Mouse (Mus musculus): ENCODE results near the gene Rxfp2. TPM values are rescaled to one million over a fixed set of nuclear protein-coding genes. Genes with fewer than 3 reads are reported as not detected.

Gene Rxfp2
- polyA plus RNA-seq, 1 experiment from 2014 or later: 0.43 TPM

DNA sequence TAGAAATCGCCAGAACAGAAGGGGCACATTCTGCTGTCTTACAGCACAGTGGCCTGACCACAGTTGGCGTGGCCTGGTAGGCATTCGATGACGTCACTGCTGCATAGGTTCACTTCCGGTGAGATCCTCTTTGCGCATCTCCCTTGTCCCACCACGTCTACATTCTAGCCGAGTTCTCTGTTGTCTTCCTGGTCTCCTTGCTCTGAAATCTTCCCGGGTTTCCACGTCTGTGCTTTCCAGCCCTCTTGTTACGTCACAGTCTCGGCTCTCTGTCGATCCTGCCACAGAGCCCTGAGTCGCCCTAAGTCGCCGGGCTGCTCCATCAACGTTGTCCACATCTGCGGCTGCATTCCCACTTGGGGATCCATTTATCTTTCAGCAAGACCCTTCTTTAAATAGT lies 4.1 kb downstream of the Rxfp2 start:
- peaks cover 3% of the 10 kb centered on the region; the same call in 1 of the 2 replicates for H3K9me3 ChIP-seq
- H3K9ac ChIP-seq (replicated peaks): no peak overlapping the region
- WGBS: 86% methylated on average over 18 of the region's 18 CpGs
- no peaks in the 10 kb centered on the region for H3K4me1 ChIP-seq (replicated peaks)
- peaks cover 14% of the 10 kb centered on the region for H3K27me3 ChIP-seq
- H3K27ac ChIP-seq: no peak overlapping the region
- H3K4me3 ChIP-seq (replicated peaks): no peak overlapping the region
- no peak for ATAC-seq
- no peaks in the 10 kb centered on the region for H3K36me3 ChIP-seq
- no peak overlapping the region for H3K4me2 ChIP-seq (replicated peaks)

DNA sequence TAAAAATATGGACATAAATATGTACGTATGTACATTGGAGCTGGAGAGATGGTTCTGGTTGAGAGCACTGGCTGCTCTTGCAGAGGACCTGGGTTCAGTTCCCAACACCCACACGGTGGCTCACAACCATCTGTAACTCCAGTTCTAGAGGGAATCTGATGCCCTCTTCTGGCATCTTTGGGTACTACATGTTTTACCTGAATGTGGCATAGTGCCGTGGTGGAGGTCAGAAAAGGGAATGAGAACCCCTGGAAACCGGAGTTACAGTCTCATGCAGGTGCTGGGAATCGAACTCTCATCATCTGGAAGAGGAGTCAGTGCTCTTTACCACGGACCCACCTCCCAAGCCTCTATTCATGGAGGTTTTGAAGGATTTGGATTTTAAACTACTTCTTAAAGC lies 5.0 kb downstream of the Rxfp2 start:
- Histone ChIP-seq H3K4me2 (replicated peaks) (no peak overlapping the region), H3K9ac (replicated peaks) (no peak overlapping the region), H3K27me3 (peaks cover 8% of the 10 kb centered on the region), H3K27ac (no peak overlapping the region), H3K4me1 (replicated peaks) (no peaks in the 10 kb centered on the region), H3K36me3 (no peaks in the 10 kb centered on the region), H3K4me3 (replicated peaks) (no peak overlapping the region), H3K9me3 (peaks cover 3% of the 10 kb centered on the region; the same call in 1 of the 2 replicates)
- WGBS: 93% methylated on average over 6 of the region's 6 CpGs
- ATAC-seq: no peak

DNA sequence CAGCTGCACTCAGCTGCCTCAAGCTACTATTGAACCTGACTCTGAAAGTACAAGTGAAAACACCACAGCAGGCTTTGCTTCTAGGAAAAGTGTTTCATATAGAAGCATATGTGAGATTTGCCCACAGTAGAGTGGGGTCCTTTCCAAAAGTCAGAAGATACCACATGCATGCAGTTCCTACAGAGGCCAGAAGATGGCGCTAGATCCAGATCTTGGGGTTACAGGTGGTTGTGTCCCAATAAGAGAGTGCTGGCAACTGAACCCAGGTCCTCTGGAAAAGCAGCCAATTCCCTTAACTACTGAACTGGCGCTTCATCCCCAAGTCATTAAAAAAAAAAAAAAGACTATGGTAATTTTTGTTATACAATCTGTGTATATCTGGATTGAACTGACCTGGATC lies 5.7 kb downstream of the Rxfp2 start:
- WGBS: 77% methylated on average over 2 of the region's 2 CpGs
- no peak for ATAC-seq

DNA sequence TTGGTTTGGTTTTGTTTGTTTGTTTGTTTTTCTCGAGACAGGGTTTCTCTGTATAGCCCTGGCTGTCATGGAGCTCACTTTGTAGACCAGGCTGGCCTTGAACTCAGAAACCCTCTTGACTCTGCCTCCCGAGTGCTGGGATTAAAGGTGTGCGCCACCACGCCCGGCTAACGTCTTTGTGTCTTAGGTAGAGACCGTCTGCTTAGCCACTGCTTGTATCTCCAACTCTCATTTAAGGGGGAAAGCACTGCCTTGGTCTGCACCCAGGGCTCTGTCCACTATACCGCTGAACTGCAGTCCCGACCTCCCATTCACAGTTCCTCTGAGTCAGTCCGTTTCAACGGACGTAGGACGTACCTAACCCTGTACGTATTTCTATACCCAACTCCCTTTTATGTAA lies 6.4 kb downstream of the Rxfp2 start:
- WGBS: 93% methylated on average over 14 of the region's 14 CpGs
- Histone ChIP-seq H3K4me3 (replicated peaks) (no peak overlapping the region), H3K4me2 (replicated peaks) (no peak overlapping the region), H3K4me1 (replicated peaks) (no peaks in the 10 kb centered on the region), H3K27me3 (0 out of 2 replicates have a peak, but pooled peaks cover 1% of the 10 kb centered on the region), H3K36me3 (no peaks in the 10 kb centered on the region), H3K27ac (no peak overlapping the region), H3K9me3 (peaks cover 3% of the 10 kb centered on the region; the same call in 1 of the 2 replicates), H3K9ac (replicated peaks) (no peak overlapping the region)
- ATAC-seq: no peak

More for the DNA sequence above, 5.7 kb downstream of the Rxfp2 start:
- Histone ChIP-seq H3K4me3 (replicated peaks) (no peak overlapping the region), H3K4me1 (replicated peaks) (no peaks in the 10 kb centered on the region), H3K4me2 (replicated peaks) (no peak overlapping the region), H3K36me3 (no peaks in the 10 kb centered on the region), H3K27me3 (0 out of 2 replicates have a peak, but pooled peaks cover 3% of the 10 kb centered on the region), H3K9me3 (peaks cover 3% of the 10 kb centered on the region; the same call in 1 of the 2 replicates), H3K9ac (replicated peaks) (no peak overlapping the region), H3K27ac (no peak overlapping the region)

DNA sequence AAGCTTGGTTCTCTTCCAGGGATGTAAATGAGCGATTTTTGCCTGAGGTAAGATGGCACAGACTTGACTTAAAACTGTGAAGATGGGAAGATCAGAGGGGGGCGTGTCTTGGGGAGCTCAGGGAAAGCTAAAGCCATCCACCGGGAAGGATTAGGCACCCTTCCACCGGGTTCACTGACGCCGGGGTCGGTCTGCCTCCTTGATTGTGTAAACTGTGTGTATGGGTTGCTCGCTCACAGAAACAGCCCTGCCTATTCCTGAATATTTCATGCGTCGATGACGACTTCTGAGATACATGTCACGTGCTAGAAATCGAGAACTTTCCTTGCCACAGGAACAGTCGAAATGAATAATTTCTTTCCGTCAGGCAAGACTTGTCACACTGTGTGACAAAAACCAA lies 6.9 kb downstream of the Rxfp2 start:
- H3K9ac ChIP-seq (replicated peaks): no peak overlapping the region
- H3K27me3 ChIP-seq: no peaks in the 10 kb centered on the region
- no peak overlapping the region for H3K4me2 ChIP-seq (replicated peaks)
- H3K36me3 ChIP-seq: no peaks in the 10 kb centered on the region
- no peak overlapping the region for H3K27ac ChIP-seq
- ATAC-seq: no peak
- 92% methylated on average over 15 of the region's 15 CpGs for WGBS
- H3K4me3 ChIP-seq (replicated peaks): no peak overlapping the region
- H3K9me3 ChIP-seq: peaks cover 3% of the 10 kb centered on the region; the same call in 1 of the 2 replicates
- no peaks in the 10 kb centered on the region for H3K4me1 ChIP-seq (replicated peaks)

DNA sequence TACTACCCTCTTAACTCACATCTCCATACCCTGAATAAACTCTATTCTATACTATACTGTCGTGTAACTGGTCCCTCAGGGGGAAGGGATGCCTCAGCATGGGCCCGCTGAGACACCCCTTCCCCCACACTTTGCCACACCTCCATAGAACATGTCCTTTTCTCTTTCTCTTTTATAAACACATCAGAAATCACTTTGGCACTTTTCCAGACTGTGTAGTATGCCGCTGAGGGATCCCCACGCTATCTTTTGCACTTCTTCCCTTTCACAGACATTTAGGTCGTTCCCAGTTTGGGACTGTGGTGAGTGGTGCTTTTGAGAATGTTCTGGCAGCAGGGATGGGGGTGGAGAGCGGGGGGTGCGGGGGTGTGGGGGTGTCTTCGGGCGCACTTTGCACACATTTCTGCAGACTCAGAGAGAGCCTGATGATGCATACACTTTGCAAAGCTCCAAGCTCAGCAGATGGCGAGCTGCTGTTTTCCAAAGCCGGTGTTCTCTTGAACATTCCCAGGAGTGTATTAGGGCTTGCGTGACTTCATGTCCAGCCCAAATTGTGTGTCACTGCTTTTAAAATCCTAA lies 8.1 kb downstream of the Rxfp2 start:
- no peaks in the 10 kb centered on the region for H3K4me1 ChIP-seq (replicated peaks)
- no peaks in the 10 kb centered on the region for H3K36me3 ChIP-seq
- no peak overlapping the region for H3K27ac ChIP-seq
- H3K9ac ChIP-seq (replicated peaks): no peak overlapping the region
- H3K9me3 ChIP-seq: peaks cover 3% of the 10 kb centered on the region; the same call in 1 of the 2 replicates
- no peaks in the 10 kb centered on the region for H3K27me3 ChIP-seq
- no peak overlapping the region for H3K4me3 ChIP-seq (replicated peaks)
- H3K4me2 ChIP-seq (replicated peaks): no peak overlapping the region
- ATAC-seq: no peak
- 92% methylated on average over 12 of the region's 12 CpGs for WGBS

DNA sequence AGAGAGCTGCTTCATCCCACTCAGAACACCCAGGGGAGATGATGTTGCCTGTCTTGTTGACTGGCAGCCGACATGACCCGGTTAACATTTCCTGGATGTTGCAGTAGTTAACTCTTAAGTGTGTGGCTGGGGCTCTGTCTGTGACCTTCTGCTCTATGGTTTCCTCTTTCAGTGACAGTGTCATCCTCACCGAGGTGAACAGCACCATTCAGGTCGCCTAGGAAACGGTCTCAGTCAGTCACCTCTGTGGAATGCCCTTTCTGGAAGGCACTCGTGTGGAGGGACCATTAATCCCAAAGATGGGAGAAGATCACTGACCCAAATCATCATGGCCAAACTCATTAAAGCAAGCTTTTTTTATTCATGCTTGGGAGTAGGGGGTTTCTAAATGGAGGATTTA lies 12.7 kb downstream of the Rxfp2 start:
- 17% methylated on average over 6 of the region's 6 CpGs for WGBS
- Histone ChIP-seq H3K36me3 (no peaks in the 10 kb centered on the region), H3K4me1 (replicated peaks) (peaks cover 5% of the 10 kb centered on the region; the same call in 1 of the 2 replicates), H3K4me3 (replicated peaks) (no peak overlapping the region), H3K4me2 (replicated peaks) (no peak overlapping the region), H3K27me3 (no peaks in the 10 kb centered on the region), H3K9ac (replicated peaks) (no peak overlapping the region), H3K9me3 (no peaks in the 10 kb centered on the region), H3K27ac (no peak overlapping the region)
- no peak for ATAC-seq

DNA sequence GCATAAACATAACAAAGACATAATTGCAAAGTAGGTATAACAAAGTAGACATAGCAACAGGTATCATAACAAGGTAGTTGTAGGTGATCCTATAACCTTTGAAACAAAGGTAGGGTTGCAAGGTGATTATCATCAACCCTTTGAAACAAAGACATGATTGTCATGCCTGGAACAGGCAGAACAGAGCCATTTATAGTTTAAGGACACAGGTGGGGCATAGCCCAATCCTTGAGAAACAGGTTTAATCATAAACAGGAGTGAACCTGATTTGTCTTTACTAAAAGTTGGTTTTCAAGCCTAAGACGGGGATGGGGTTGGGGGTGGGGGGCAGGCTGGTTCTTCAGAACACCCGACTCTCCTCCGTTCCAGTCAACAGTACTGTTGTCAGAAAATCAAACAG lies 13.2 kb downstream of the Rxfp2 start:
- WGBS: 63% methylated on average over 3 of the region's 3 CpGs
- H3K4me1 ChIP-seq (replicated peaks): peaks cover 5% of the 10 kb centered on the region; the same call in 1 of the 2 replicates
- no peak overlapping the region for H3K4me3 ChIP-seq (replicated peaks)
- ATAC-seq: no peak
- no peaks in the 10 kb centered on the region for H3K36me3 ChIP-seq
- H3K27me3 ChIP-seq: no peaks in the 10 kb centered on the region
- H3K9ac ChIP-seq (replicated peaks): no peak overlapping the region
- H3K27ac ChIP-seq: no peak overlapping the region
- H3K4me2 ChIP-seq (replicated peaks): no peak overlapping the region
- H3K9me3 ChIP-seq: no peaks in the 10 kb centered on the region

DNA sequence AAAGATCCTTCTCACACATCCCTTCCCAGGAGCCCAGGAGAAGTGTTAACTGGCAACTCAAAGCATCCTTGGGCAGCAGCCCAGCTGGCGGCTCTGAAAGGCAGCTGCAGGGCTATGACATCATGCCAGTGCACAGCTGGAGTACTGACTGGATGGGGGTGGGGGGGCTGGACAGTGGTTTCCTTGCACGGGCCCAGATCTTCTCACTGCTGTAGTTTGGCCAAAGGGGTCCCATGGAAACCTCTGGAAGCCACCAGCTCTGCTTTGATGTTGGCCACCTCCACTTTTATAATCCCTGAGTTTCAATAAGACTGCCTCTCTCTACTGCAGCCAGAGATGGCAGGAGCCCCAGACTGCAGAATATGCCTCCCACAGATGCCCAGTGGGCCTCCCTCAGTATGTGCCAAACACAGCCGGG lies 13.6 kb downstream of the Rxfp2 start:
- Histone ChIP-seq H3K4me1 (replicated peaks) (peaks cover 5% of the 10 kb centered on the region; the same call in 1 of the 2 replicates), H3K9ac (replicated peaks) (no peak overlapping the region), H3K4me3 (replicated peaks) (no peak overlapping the region), H3K27me3 (no peaks in the 10 kb centered on the region), H3K9me3 (no peaks in the 10 kb centered on the region), H3K4me2 (replicated peaks) (no peak overlapping the region), H3K36me3 (no peaks in the 10 kb centered on the region), H3K27ac (no peak overlapping the region)
- 0 out of 2 replicates have a peak, but pooled peaks have one; percentile 9 for ATAC-seq
- WGBS: 53% methylated on average over 3 of the region's 3 CpGs

DNA sequence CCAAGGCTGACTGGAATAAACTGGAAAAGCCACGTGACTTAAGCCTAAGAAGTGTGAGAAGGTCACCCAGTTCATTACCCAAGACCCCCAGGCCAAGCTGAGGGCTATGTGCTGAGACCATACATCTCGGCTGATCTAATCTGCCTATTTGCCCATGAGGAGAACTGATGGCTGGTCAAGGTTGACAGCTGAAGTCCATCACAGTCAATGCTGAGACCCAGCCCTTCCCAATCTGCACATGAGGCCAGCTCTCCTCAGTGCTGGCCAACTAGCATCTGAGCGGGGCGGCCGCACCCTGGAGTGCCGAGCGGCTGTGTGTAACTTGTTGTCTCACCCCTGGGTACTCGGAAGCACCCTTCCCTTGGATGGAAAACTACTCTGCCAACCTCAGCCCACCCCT lies 17.8 kb downstream of the Rxfp2 start:
- no peak overlapping the region for H3K4me2 ChIP-seq (replicated peaks)
- 86% methylated on average over 8 of the region's 8 CpGs for WGBS
- H3K36me3 ChIP-seq: no peaks in the 10 kb centered on the region
- no peak overlapping the region for H3K27ac ChIP-seq
- peaks cover 5% of the 10 kb centered on the region; the same call in 1 of the 2 replicates for H3K4me1 ChIP-seq (replicated peaks)
- no peak overlapping the region for H3K9ac ChIP-seq (replicated peaks)
- no peaks in the 10 kb centered on the region for H3K27me3 ChIP-seq
- no peaks in the 10 kb centered on the region for H3K9me3 ChIP-seq
- no peak for ATAC-seq
- H3K4me3 ChIP-seq (replicated peaks): no peak overlapping the region

DNA sequence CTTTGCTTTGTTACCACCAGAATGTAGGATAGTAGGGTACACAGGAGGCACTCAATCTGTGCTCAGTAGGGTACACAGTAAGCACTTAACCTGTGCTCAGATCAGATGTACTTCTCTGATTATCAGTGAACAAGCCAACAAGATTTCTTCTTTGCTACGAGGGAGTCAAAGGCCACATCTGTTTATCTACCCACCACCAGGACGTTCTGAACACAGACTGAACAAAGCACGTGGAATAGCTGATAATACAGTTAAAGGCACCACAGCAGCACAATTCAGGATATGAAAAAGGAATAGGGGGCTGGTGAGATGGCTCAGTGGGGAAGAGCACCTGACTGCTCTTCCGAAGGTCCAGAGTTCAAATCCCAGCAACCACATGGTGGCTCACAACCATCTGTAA lies 18.4 kb downstream of the Rxfp2 start:
- 84% methylated on average over 4 of the region's 4 CpGs for WGBS
- no peaks in the 10 kb centered on the region for H3K36me3 ChIP-seq

DNA sequence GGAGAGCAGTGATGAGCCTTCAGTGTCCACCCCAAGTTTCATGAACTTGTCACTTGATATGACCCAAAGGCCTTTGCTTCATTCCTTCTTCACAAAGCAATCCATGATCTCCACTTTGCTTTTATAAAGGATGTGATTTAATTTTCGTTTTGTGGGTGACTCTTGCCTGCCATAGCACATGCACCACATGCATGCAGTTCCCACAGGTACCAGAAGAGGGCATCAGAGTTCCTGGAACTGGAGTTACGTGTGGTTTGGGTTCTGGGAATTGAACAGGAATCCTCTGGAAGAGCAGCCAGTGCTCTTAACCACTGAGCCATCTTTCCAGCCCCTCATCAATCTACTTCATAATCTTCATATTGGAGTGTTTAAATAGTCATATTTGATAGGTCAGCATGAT lies 26.1 kb downstream of the Rxfp2 start:
- ATAC-seq: no peak
- H3K27ac ChIP-seq: no peak overlapping the region
- H3K36me3 ChIP-seq: no peaks in the 10 kb centered on the region
- no peaks in the 10 kb centered on the region; the same call in 1 of the 2 replicates for H3K9me3 ChIP-seq
- H3K4me3 ChIP-seq (replicated peaks): no peak overlapping the region
- no peaks in the 10 kb centered on the region for H3K27me3 ChIP-seq
- H3K4me1 ChIP-seq (replicated peaks): no peaks in the 10 kb centered on the region
- WGBS: 66% methylated on average over 2 of the region's 2 CpGs
- no peak overlapping the region for H3K4me2 ChIP-seq (replicated peaks)
- no peak overlapping the region for H3K9ac ChIP-seq (replicated peaks)

More for the DNA sequence above, 18.4 kb downstream of the Rxfp2 start:
- Histone ChIP-seq H3K4me3 (replicated peaks) (no peak overlapping the region), H3K4me1 (replicated peaks) (peaks cover 4% of the 10 kb centered on the region; the same call in 1 of the 2 replicates), H3K9ac (replicated peaks) (no peak overlapping the region), H3K27ac (no peak overlapping the region), H3K27me3 (no peaks in the 10 kb centered on the region), H3K4me2 (replicated peaks) (no peak overlapping the region), H3K9me3 (no peaks in the 10 kb centered on the region)
- ATAC-seq: no peak

DNA sequence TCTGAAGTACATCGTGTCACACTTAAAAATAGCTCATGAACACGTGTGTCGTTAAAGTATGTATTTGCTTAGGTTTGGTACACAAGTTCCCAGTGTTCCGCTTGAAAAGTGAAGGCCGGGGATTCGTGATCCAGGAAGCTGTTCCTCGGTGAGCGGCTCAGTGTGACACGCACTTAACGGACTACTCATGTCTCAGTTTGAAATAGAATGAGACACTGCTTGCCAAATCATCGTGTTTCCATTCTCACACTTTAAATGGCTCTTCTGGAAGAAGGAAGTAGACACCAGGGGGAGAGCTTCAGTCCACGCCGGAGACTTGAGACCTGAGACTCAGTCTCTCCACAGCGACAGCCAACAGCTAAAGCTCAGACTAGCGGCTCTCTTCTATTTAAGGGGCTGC lies 28.0 kb downstream of the Rxfp2 start:
- no peak overlapping the region for H3K4me2 ChIP-seq (replicated peaks)
- whole genome bisulfite sequencing: 84% methylated on average over 15 of the region's 15 CpGs
- H3K4me3 ChIP-seq (replicated peaks): no peak overlapping the region
- H3K9me3 ChIP-seq: no peaks in the 10 kb centered on the region; the same call in 1 of the 2 replicates
- H3K27ac ChIP-seq: no peak overlapping the region
- no peak overlapping the region for H3K9ac ChIP-seq (replicated peaks)
- no peak for ATAC-seq
- H3K36me3 ChIP-seq: no peaks in the 10 kb centered on the region
- no peaks in the 10 kb centered on the region for H3K4me1 ChIP-seq (replicated peaks)
- no peaks in the 10 kb centered on the region for H3K27me3 ChIP-seq
